Mouse (Mus musculus) heart, embryonic 15.5 days (tissue): Measurements from ENCODE around the gene Oprm1. TPM values are rescaled to one million over a fixed set of nuclear protein-coding genes. Genes with fewer than 3 reads are reported as not detected.

Experiments
- ATAC-seq: fragments of 200-750 bp; cut with Nextera tagmentation; replicated peaks from 2 replicates; pipeline ENCODE4 v1.8.0; 2017; ENCODE audit warnings: low read depth, moderate TSS enrichment; ENCODE audit not compliant: insufficient number of reproducible peaks, insufficient read depth, low FRiP score
- H3K27ac ChIP-seq: fragments of 300-500 bp; sonication (generic); 2 replicates; pipeline ENCODE4 v1.5.1; 2015; ENCODE audit warnings: mild to moderate bottlenecking, inconsistent platforms
- H3K27me3 ChIP-seq: fragments of 300-500 bp; sonication (generic); 2 replicates; pipeline ENCODE4 v1.6.1; 2015; ENCODE audit warnings: inconsistent platforms
- H3K36me3 ChIP-seq: fragments of 300-500 bp; sonication (generic); 2 replicates; pipeline ENCODE4 v1.6.1; 2015; ENCODE audit warnings: mild to moderate bottlenecking, inconsistent platforms
- H3K4me1 ChIP-seq: fragments of 300-500 bp; sonication (generic); replicated peaks from 2 replicates; pipeline ENCODE4 v1.6.1; 2015; ENCODE audit warnings: inconsistent platforms
- H3K4me2 ChIP-seq: fragments of 300-500 bp; sonication (generic); 2 replicates; pipeline ENCODE4 v1.6.1; 2015; ENCODE audit warnings: inconsistent platforms, mild to moderate bottlenecking, moderate library complexity
- H3K4me3 ChIP-seq: fragments of 300-500 bp; sonication (generic); 2 replicates; pipeline ENCODE4 v1.5.1; 2015; ENCODE audit warnings: mild to moderate bottlenecking, inconsistent platforms
- H3K9ac ChIP-seq: fragments of 300-500 bp; sonication (generic); 2 replicates; pipeline ENCODE4 v1.6.1; 2015; ENCODE audit warnings: mild to moderate bottlenecking, inconsistent platforms
- H3K9me3 ChIP-seq: fragments of 300-500 bp; sonication (generic); replicated peaks from 2 replicates; pipeline ENCODE4 v1.6.1; 2016; ENCODE audit warnings: inconsistent platforms
- WGBS: fragments of 180-500 bp; shearing (Covaris S2); methylation state at CpG from one replicate; pipeline ENCODE4 v1.1.7; 2015; ENCODE audit warnings: mixed read lengths; 5-methylcytosine and 5-hydroxymethylcytosine counted together
- polyA plus RNA-seq: library from polyadenylated mRNA; unstranded; fragments of >200 nt; fragmentation: Nextera tagmentation; extraction: Ambion mirVana; gene quantifications from 2 replicates; pipeline ENCODE4 v1.2.1, GENCODE M21; 2015

The Oprm1 gene
- polyA plus RNA-seq, 1 experiment from 2014 or later = not detected

- Histone ChIP-seq H3K4me2 (no peak overlapping the region), H3K9me3 (no peaks in the 10 kb centered on the region), H3K27me3 (no peaks in the 10 kb centered on the region), H3K36me3 (no peaks in the 10 kb centered on the region), H3K4me1 (no peaks in the 10 kb centered on the region), H3K9ac (no peak overlapping the region), H3K4me3 (no peak overlapping the region), H3K27ac (no peak overlapping the region)
- WGBS = 70% methylated on average over 8 of the region's 8 CpGs
- ATAC-seq = no peak
Observed at GRCm38 (mm10) chr10:7010543-7010942, 252.2 kb downstream of the Oprm1 start.

- WGBS = 27% methylated on average over 1 of the region's 1 CpGs
- Histone ChIP-seq H3K9ac (no peak overlapping the region), H3K4me3 (no peak overlapping the region), H3K4me2 (no peak overlapping the region), H3K27me3 (no peaks in the 10 kb centered on the region), H3K4me1 (no peaks in the 10 kb centered on the region), H3K9me3 (no peaks in the 10 kb centered on the region), H3K27ac (no peak overlapping the region), H3K36me3 (no peaks in the 10 kb centered on the region)
- ATAC-seq = no peak
Observed at GRCm38 (mm10) chr10:7015199-7015598, 256.9 kb downstream of the Oprm1 start.

GRCm38 (mm10) chr10:7019781-7020386 lies 261.6 kb downstream of the Oprm1 start:
- Histone ChIP-seq H3K4me2 (no peak overlapping the region), H3K4me3 (no peak overlapping the region), H3K36me3 (no peaks in the 10 kb centered on the region), H3K4me1 (no peaks in the 10 kb centered on the region), H3K9ac (no peak overlapping the region), H3K27me3 (no peaks in the 10 kb centered on the region), H3K27ac (no peak overlapping the region), H3K9me3 (no peaks in the 10 kb centered on the region)
- 54% methylated on average over 7 of the region's 7 CpGs for WGBS
- no peak for ATAC-seq

GRCm38 (mm10) chr10:7020551-7020950 lies 262.2 kb downstream of the Oprm1 start:
- WGBS = 72% methylated on average over 9 of the region's 9 CpGs
- Histone ChIP-seq H3K9me3 (no peaks in the 10 kb centered on the region), H3K4me2 (no peak overlapping the region), H3K27ac (no peak overlapping the region), H3K4me3 (no peak overlapping the region), H3K27me3 (no peaks in the 10 kb centered on the region), H3K36me3 (no peaks in the 10 kb centered on the region), H3K4me1 (no peaks in the 10 kb centered on the region), H3K9ac (no peak overlapping the region)
- no peak for ATAC-seq

GRCm38 (mm10) chr10:7025028-7025427 lies 266.7 kb downstream of the Oprm1 start:
- Histone ChIP-seq H3K4me1 (no peaks in the 10 kb centered on the region), H3K27me3 (no peaks in the 10 kb centered on the region), H3K27ac (no peak overlapping the region), H3K36me3 (no peaks in the 10 kb centered on the region), H3K4me2 (no peak overlapping the region), H3K9ac (no peak overlapping the region), H3K4me3 (no peak overlapping the region), H3K9me3 (no peaks in the 10 kb centered on the region)
- ATAC-seq = no peak
- 72% methylated on average over 1 of the region's 1 CpGs for WGBS

- Histone ChIP-seq H3K27ac (no peak overlapping the region), H3K4me1 (no peaks in the 10 kb centered on the region), H3K4me3 (no peak overlapping the region), H3K9ac (no peak overlapping the region), H3K9me3 (no peaks in the 10 kb centered on the region), H3K36me3 (no peaks in the 10 kb centered on the region), H3K27me3 (no peaks in the 10 kb centered on the region), H3K4me2 (no peak overlapping the region)
- 84% methylated on average over 2 of the region's 2 CpGs for WGBS
- no peak for ATAC-seq
Observed at GRCm38 (mm10) chr10:7033459-7033858, 275.2 kb downstream of the Oprm1 start.

GRCm38 (mm10) chr10:7035547-7035946 lies 277.2 kb downstream of the Oprm1 start:
- no peaks in the 10 kb centered on the region for H3K4me1 ChIP-seq
- H3K4me3 ChIP-seq = no peak overlapping the region
- H3K4me2 ChIP-seq = no peak overlapping the region
- no peak overlapping the region for H3K9ac ChIP-seq
- no peak overlapping the region for H3K27ac ChIP-seq
- no peak for ATAC-seq
- whole genome bisulfite sequencing = 75% methylated on average over 12 of the region's 12 CpGs
- H3K27me3 ChIP-seq = no peaks in the 10 kb centered on the region
- H3K9me3 ChIP-seq = no peaks in the 10 kb centered on the region
- no peaks in the 10 kb centered on the region for H3K36me3 ChIP-seq

- Histone ChIP-seq H3K9ac (no peak overlapping the region), H3K27ac (no peak overlapping the region), H3K36me3 (no peaks in the 10 kb centered on the region), H3K4me1 (no peaks in the 10 kb centered on the region), H3K4me3 (no peak overlapping the region), H3K27me3 (no peaks in the 10 kb centered on the region), H3K4me2 (no peak overlapping the region), H3K9me3 (no peaks in the 10 kb centered on the region)
- WGBS = 85% methylated on average over 5 of the region's 5 CpGs
- no peak for ATAC-seq
Observed at GRCm38 (mm10) chr10:7037194-7037593, 278.9 kb downstream of the Oprm1 start.

GRCm38 (mm10) chr10:7041032-7041431 lies 282.7 kb downstream of the Oprm1 start:
- H3K9ac ChIP-seq = no peak overlapping the region
- no peak overlapping the region for H3K4me2 ChIP-seq
- no peaks in the 10 kb centered on the region for H3K27me3 ChIP-seq
- no peaks in the 10 kb centered on the region for H3K4me1 ChIP-seq
- H3K9me3 ChIP-seq = no peaks in the 10 kb centered on the region
- ATAC-seq = no peak
- H3K4me3 ChIP-seq = no peak overlapping the region
- H3K27ac ChIP-seq = no peak overlapping the region
- no peaks in the 10 kb centered on the region for H3K36me3 ChIP-seq

DNA sequence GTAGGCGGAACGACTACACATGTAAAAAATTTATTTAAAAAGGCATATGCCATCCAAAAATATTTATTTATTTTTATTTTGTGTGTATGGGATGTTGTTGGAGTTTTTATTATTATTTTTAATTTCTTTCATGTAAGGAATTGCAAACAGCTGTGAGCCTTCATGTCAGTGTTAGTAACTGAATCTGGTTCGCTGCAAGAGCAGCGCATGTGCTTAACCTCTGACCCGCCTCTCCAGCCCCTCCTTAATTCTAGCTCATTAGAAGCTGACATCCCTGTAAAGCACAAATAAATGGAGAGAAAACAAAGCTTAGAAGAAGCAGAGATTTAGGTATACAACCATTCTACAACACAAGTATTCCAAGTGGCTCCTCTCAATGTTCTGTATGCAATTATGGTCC lies 285.6 kb downstream of the Oprm1 start:
- Histone ChIP-seq H3K9me3 (no peaks in the 10 kb centered on the region), H3K4me3 (no peak overlapping the region), H3K4me1 (no peaks in the 10 kb centered on the region), H3K36me3 (no peaks in the 10 kb centered on the region), H3K4me2 (no peak overlapping the region), H3K27me3 (no peaks in the 10 kb centered on the region), H3K27ac (no peak overlapping the region), H3K9ac (no peak overlapping the region)
- WGBS = 79% methylated on average over 5 of the region's 5 CpGs
- ATAC-seq = no peak

DNA sequence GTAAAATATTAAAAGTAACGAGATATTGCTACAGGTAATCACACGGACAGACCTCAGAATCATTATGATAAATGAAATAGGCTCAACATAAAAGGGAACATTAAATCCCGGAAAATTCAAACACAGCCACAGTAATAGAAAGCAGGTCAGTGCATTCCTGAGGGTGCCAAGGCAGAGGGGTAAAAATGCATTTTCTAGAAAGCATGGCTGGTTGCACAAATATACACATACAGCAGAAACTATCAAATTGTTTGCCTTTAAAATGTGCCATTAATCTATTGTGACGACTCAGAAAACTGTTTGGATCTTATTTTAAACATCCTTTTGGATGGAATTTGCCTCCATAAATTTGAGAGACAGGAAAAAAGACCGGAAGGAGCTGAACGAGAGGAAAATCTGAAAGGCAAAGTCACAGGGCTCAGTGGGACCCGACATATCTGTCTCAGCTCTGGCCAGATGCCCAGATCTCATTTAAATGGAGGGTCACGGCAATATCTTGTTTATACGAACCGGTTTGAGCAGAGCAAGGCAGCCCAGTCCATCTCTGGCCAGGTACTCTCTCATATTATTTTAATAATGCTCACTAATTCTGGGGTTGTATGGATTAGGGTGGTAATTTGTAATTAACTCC lies 289.1 kb downstream of the Oprm1 start:
- H3K4me3 ChIP-seq = no peak overlapping the region
- no peaks in the 10 kb centered on the region for H3K9me3 ChIP-seq
- no peak for ATAC-seq
- H3K9ac ChIP-seq = no peak overlapping the region
- H3K36me3 ChIP-seq = no peaks in the 10 kb centered on the region
- no peak overlapping the region for H3K27ac ChIP-seq
- H3K4me1 ChIP-seq = 0 out of 2 replicates have a peak, but pooled peaks cover 2% of the 10 kb centered on the region
- WGBS = 32% methylated on average over 10 of the region's 10 CpGs
- peak overlapping the region; percentile 23; the same call in 1 of the 2 replicates for H3K4me2 ChIP-seq
- no peaks in the 10 kb centered on the region for H3K27me3 ChIP-seq

DNA sequence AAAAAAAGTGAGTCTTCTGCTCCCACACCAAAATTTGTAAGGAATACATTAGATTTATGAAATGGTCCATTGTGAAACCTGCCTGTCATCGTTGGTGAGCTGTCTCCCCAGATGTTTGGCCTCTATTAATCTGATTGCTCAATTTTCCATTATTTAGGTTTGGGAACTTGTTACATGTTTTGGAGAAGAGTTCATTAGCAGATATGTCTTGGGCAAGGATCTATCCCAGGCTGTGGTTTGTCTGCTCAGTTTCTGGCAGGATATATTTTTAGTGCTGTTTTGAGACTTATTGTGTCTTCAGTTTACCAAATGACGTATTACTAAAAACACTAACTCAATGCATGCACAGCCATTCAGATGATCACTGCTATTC lies 289.6 kb downstream of the Oprm1 start:
- no peak overlapping the region for H3K4me2 ChIP-seq
- 61% methylated on average over 2 of the region's 2 CpGs for WGBS
- H3K36me3 ChIP-seq = no peaks in the 10 kb centered on the region
- no peak overlapping the region for H3K27ac ChIP-seq
- ATAC-seq = no peak
- no peak overlapping the region for H3K9ac ChIP-seq
- no peaks in the 10 kb centered on the region for H3K9me3 ChIP-seq
- no peaks in the 10 kb centered on the region for H3K27me3 ChIP-seq
- no peak overlapping the region for H3K4me3 ChIP-seq
- H3K4me1 ChIP-seq = 0 out of 2 replicates have a peak, but pooled peaks cover 3% of the 10 kb centered on the region
